Mouse (Mus musculus) gastrocnemius, postnatal 25 days (tissue): ENCODE data around the gene Abca2. TPM values are rescaled to one million over a fixed set of nuclear protein-coding genes. Genes with fewer than 3 reads are reported as not detected.

Source experiments
- DNase-seq: peaks from one replicate; pipeline ENCODE4 v3.0.0; 2022
- total RNA-seq, 2 experiments: library from RNA; stranded (reverse); gene quantifications; 1 replicate in 1 of 2; 2 replicates in 1 of 2; pipeline ENCODE4 v1.2.3; 2021

Gene Abca2
- total RNA-seq, 2 experiments from 2014 or later, result 12.5 to 16.2 TPM

DNA sequence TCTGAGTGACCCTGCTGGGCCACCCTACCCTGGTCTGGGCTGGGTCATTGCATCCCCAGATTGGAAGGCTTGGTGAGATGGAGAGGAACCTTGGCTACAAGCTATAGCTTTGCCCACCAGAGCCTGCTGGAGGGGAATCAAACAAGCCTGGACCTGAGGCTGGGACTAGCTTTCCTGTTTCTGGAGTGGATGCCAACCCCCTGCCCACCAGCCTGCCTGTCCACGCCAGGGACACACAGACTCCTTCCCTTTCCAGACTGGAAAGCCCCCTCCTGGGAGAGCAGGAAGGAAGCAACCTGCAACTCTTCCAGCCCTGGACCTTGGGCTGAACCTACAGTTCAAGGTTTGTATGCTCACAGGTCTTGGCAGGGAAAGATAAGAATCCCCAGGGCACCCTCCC is 4.9 kb upstream of the Abca2 start:
- no peak for DNase-seq

DNA sequence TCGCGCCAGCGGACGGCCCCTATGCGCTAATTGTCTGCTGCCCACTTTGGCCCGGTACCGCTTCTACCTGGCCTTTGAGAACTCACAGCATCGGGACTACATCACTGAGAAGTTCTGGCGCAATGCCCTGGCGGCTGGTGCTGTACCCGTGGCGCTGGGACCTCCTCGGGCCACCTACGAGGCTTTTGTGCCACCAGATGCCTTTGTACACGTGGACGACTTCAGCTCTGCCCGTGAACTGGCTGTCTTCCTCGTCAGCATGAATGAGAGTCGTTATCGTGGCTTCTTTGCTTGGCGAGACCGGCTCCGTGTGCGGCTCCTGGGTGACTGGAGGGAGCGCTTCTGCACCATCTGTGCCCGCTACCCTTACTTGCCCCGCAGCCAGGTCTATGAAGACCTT is 3.0 kb upstream of the Abca2 start:
- no peak for DNase-seq

DNA sequence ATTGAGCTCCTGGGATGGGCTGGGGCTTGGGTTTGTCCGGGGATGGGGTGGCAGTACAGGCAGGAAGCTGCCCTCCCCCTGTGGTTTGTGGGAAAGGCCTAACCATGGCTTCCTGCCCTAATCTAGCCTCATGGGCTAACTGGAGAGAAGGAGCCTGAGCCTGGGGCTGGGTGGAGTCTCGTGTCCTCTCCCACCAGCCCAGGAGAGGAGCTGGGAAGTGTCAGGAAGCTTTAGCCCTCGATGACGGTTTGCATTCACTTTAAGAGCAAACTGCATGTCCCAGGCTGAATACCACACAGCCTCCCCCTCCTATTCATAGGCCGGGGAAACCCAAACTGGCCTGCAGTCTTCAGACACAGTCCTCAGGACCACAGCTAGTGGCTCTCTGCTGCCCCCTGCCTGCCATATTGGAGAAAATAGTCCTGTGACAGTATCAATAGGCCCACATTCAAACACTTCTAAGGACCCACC is 1.7 kb upstream of the Abca2 start:
- no peak for DNase-seq

DNA sequence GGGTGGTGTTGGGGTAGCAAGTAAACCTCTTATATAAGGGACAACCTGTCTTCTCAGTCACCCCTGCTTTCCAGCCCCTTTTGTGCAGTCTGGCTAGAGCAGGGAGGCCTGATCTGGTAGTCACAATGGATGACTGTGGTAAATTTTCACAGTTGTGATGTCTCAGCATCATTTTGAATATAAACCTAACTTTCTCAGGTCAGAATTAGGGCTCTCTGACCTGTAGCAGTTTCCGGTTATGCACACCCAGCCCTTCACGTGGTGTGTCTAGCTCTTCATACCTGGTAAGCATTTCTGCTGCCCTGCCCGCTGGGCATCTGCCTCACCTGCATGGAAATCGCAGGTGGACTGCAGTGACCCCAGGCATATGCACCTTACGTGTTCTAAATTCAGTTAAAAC is 1.2 kb upstream of the Abca2 start:
- no peak for DNase-seq

DNA sequence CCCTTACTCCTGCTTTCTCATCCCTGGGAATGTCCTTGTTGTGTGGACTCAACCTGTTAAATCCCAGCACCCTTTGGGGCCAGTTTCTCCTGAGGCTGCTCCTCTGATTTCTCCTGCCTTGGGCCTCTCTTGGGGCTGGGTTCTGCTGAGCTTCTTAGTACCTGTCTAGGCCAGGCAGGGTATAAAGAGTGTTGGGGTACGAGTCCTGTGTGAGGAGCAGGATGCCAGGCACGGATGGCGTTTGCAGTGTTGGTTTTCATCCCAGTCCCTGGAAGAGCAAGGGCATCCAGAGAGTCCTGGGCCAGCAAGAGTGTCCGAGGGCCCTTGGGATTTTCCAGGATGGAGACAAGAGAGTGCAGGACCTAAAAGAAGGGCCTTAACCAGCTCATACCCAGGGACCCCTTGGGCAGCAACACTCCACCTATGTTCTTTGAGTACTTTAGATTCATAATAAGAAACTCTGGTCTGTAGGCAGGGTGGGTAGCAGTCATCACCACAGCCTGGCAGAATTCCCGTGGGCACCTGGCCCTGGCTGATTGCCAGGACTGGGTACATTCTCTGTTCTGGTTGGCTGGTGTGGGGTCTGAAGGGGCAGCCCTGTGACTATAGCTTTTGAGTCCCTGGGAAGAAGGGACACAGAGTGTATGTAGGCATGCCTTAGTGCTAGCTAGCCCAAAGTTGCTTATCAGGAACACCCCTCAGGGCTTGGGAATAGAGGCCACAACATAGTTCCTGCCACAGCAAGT is 1.1 kb downstream of the Abca2 start:
- no peak for DNase-seq

DNA sequence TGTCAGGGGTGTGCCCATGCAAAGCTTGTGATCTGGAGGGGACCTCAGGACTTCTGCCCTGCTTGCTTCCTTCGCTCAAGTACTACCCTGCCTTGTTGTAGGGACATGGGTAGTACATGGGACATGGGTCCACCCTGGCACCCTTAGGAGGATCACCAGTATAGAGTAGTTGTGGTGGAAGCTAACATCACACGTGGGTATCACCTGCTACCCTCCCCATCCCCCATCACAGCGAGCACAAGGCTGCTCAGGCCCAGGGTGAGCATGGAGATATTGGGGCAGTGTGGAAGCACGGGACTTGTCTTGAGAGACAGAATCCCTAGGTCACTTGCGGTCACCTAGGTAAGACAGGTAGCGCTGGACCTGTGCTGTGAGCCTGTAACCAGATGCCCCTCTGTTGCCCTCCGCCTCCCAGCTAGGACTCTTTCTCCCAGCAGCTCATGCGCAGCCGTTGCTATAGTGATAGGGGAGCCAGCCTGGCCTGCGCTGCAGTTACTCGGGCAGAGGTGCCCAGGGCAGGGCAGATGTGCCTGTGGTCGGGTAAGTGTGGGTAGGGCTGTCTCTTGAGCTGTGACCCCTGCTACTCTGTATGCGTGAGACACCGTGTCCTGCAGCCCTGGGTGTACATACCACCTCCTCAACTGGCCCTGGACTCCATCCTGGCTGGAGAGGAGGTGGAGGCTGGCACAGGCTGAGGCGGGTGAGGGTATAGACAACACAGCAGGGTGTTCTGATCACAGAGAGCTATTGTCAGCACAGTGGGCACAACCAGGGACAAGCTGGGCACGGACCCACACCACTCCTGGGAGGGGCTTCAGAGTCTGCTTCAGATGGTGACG is 2.1 kb downstream of the Abca2 start:
- no peak for DNase-seq

DNA sequence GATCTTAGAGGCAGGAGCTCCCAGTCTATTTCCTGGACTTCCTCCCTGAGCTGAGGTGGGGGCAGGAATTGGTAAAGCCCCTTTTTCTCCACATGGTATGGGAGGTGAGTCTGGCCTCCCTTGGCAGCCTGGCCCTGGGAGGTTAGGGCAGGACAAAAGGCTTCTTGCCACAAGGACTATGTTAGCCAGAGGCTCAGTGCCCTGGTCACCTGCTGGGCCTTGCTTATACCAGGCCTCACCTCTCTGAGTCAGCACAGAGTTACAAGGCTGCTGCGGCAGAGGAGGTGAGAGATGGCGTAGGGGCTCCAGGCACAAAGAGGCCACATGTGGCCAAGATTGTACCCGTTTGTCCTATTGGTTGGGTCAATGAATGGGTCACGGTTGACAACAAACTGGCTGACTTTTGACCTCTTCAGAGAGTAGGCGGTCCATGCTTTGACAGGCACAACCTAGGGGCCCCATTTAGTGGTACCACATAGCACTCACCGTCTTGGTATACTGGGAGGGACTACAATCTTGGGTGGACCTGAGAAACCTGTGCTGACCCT is 2.9 kb downstream of the Abca2 start:
- DNase-seq, result no peak

DNA sequence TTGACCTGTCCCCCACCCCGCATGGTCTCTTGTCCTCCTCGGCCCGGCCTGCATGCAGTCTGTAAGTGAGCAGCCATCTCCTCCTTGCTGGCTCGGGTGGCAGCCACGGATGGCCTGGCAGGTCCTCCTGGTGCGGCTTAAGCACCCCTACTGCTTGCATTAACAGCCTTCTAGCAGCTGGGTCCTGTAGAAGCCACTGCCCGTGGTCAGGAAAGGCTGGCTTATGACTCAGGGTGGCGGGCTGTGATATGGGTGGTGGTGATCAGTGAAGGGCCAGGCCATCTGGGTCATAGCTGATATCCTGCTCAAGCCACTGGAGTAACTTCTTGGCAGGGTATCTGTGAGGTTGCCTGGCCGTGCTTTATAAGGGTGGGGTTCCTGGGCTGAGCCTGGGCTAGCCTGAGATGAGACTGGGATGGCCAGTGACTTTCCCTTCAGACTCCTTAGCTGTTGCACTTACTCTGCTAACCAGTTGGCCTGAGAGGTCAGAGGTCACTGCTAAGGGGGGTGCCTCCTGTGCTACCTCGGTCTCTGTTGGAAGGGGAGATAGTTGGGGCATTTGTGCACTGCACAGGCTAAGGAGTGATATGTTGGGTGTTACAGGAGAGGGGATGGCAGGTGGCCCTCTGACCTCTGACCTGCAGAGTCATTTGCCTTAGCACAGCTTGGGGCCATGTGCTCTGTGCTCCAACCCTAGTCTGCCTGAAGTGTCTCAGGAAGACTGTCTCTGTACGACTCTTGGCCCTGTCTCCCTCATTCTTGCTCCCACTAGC is 4.0 kb downstream of the Abca2 start:
- no peak for DNase-seq

DNA sequence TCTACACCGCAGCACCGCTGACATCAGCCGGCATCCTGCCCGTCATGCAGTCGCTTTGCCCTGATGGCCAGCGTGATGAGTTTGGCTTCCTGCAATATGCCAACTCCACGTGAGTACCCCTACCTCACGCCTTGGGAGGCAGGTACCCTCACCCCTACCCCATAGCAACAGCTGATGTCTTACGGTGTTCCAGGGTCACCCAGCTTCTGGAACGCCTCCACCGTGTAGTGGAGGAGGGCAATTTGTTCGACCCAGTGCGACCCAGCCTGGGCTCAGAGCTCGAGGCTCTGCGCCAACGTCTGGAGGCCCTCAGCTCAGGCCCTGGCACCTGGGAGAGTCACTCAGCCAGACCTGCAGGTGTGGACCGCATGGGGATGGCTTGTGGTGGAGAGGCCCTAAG is 4.6 kb downstream of the Abca2 start:
- no peak for DNase-seq

DNA sequence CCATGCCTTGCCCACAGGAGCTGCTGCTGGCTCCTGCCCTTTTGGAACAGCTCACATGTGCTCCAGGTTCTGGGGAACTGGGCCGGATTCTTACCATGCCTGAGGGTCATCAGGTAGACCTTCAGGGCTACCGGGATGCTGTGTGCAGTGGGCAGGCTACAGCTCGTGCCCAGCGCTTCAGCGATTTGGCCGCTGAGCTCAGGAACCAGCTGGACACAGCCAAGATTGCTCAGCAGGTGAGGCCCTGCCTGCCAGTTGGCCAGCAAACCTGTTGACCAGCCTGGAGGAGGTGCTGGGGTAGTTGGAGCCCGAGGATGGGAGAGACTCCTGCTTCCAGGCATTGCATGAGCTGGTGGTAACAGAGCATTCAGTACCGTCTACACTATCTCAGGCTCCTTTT is 5.8 kb downstream of the Abca2 start:
- no peak for DNase-seq

DNA sequence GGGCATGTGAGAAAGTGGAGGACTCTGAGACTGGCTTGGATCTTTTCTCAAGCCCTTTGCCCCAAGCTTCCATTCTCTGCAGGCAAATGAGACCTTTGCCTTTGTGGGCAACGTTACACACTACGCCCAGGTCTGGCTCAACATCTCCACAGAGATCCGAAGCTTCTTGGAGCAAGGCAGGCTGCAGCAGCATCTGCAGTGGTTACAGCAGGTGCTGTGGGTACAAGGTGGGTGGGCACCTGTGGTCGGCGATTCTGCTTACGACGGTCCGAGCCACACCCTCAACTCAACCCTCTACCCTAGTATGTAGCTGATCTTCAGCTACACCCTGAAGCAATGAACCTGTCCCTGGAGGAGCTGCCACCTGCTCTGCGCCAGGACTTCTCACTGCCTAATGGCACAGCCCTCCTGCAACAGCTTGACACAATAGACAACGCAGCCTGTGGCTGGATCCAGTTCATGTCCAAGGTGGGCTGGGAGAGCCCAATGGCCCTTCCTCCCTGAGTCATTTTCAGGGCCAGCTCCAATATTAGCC is 7.8 kb downstream of the Abca2 start:
- no peak for DNase-seq

DNA sequence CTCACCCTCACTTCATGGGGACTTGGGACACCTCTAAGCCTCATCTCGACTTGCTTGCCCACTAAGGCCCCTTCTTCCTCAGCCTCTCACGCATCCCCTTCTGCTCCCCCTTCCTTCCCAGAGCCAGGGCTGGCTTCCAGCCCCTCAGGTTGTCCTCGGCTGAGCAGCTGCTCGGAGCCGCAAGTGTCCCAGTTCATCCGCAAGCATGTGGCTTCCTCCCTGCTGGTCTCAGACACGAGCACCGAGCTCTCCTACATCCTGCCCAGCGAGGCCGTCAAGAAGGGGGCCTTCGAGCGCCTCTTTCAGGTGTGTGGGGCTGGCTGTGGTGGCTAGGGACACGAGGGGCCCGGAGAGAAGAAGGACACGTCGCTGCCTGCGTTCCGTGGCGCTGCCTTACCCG is 12.6 kb downstream of the Abca2 start:
- no peak for DNase-seq

DNA sequence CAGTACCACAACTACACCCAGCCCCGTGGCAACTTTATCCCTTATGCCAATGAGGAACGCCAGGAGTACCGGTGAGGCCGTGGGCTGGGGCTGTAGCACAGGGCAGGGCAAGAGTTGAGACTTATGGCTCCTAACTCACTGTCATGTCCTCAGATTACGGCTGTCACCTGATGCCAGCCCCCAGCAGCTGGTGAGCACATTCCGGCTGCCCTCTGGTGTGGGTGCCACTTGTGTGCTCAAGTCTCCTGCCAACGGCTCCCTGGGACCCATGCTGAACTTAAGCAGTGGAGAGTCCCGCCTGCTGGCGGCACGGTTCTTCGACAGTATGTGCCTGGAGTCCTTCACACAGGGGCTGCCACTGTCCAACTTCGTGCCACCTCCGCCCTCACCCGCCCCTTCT is 14.2 kb downstream of the Abca2 start:
- DNase-seq, result no peak

DNA sequence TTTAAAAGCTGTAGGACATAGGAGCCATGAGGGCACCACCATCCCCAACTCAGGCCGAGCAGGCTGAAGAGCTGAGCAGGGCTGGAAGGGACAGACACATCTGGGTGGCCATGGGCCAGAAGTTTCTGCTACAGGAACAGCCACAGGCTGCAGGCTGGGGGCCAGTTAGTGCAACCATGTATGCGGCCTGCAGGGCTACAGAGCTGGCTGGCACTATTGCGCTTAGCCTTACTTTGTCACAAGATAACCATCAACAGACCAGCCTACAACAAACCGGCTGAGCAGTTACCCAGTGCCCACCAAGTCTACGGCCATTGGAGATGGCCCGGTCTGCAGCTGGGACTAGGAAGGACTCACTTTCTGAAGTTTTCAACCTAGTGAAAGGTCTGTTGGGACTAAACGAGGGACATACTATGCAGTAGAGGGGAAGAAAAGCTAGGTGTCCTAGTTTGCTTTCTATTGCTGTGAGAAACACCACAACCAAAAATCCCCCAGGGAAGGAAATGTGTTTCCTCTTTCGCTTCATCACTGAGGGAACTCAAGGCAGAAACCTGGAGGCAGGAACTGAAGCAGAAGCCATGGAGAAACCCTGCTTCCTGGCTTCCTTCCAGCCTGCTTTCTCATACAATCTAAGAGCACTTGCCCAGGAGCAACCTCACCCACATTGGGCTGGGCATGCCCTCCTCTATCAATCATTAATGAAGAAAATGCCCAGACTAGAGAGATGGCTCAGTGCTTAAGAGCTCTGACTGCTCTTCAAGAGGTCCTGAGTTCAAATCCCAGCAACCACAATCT is 22.5 kb downstream of the Abca2 start:
- no peak for DNase-seq

DNA sequence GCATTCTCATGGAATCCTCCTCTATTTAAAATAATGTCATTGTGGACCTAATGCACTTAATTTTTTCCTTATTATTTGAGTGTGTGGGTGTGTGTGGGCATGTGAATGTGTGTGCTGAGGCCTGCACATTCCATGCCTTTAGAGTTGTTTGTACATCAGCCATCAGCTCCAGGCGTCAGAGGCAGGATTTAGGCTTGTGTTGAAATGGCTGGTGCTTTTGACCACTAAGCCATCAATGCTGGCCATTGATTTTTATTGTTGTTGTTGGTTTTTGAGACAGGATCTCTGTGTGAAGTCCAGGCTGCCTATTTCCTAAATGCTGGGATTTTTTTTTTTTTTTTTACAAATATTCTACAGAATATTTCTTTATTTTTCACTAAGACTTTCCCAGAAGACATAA is 24.4 kb downstream of the Abca2 start:
- DNase-seq, result no peak

DNA sequence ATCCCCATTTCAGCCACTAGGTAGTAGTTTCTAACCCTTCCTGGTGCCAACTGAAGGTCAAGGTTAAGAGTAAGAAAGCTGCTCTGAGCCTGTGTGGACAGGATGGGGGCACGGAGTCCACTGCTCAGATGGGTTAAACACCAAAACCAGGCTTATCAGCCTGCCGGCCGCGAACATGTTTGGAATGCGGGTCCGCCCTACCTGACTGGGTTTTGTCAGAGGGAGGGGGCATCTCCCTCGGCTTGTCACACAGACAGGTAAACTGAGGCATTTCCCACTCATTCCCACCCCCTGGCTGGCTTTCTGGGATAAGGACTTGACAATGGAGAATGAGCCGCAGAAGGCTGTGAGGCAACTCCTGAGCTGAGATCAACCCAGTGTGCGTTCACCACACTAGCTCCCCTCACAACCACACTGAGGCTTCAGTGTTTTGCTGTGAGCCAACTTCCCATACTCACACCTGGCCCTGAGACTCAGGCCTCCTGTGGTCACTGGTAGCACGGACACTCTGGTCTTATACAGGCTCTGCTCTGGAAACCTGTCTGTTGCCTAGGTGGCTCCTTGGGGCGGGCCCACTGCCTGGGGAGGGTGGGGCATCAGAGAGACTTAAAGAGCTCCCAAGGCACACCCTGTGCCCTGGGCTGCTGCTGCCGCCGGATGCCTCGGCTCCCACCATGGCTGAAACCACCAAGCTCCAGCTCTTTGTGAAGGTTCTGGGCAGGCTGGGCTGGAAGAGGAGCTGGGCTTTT is 27.9 kb downstream of the Abca2 start, which contains the start of gene Clic3:
TSS of gene Clic3 (plus strand) at position 634 of the 749 bp plus-strand sequence.
- no peak for DNase-seq

DNA sequence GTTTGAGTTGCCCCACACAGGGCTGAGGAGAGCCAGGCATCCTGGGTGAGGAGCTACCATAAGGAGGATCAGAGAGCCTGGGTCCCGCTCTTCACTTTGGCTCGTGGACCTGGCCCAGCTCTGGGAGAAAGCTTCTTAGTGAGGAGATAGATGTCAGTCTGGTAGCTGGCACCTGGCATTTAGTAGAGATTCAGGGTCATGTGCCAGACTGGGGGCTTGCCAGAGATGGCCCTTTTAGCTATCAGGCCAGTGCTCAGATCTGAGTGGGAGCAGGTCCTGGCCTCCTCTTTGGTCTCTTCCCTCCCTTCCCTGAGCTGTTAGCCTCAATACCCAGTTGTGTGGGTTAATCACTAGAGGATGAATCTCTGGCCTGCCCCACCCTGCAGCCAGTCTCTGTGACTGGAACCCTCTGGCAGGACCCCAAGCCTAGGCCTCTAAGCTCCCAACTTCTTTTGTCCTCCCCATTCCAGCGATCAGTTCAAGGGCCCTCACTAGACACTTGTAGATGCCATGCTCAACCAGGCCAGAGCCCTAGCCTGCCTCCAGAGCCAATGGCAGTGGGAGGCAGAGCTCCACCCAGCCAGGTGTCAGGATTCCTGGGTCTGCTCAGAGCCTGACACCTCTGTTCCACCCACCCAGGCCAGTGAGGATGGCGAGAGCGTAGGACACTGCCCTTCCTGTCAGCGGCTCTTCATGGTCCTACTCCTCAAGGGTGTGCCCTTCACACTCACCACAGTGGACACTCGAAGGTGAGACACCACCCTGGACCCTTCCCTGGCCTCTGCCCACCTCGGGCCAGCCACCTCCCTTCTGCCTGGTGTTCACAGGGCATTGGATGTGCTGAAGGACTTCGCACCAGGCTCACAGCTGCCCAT is 28.8 kb downstream of the Abca2 start:
- no peak for DNase-seq

DNA sequence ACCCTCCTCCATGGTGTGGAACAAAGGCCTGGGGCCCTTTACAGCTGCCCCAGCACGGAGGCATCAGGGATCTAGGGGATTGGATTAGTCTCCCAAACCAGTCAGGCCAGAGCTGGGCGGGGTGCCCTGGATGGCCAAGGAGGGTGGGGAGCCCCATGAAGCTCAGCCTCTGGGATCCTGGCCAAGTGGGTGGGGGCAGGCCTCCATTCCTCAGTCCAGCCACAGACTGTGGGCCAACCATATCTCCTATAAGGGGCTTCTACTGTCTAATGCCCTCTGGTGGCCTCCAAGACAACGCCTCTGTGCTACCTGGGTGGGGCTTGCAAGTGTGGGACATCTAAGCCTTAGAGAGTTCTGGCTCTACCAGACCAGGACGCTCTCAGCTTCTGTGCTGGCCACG is 30.4 kb downstream of the Abca2 start:
- DNase-seq, result peak; percentile 42

DNA sequence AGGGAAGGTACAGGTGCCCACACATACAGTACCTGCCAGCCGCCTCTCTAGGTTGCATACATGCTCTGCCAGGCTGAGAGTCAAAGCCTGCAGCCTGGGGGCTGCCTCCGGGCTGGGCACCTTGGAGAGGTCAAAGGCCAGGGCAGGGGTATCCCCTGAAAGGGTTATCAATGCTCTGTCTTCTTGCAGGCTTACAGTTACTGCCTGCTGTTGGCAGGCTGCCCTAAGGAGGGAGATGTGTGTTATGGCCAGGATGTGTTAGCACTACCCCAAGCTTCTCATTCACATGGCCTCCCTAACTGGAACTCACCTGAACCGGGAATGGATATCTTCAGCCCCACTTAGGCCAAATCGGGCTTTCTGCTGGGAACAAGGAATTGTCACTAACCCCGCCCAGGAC is 31.6 kb downstream of the Abca2 start:
- no peak for DNase-seq
